8 mouse cellular contexts compared by ENCODE assay signal in the genomic region with DNA sequence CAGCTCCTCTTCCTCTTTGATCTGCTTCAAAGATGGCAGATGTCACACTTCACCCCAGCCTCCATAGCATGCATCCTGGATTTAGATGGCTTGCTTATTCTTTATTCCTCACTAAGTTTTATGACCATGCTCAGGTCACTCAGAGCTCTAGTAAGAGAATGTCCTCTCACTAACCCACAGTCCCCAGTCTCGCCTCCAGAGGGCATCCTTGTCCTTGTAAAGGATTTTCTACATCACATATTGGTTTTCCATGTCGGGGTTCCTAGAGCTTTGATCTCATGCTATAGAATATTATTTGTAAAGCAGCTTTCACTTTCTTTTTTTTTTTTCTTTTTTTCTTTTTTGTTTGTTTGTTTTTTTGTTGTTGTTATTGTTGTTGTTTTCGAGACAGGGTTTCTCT. TPM values are rescaled to one million over a fixed set of nuclear protein-coding genes. Genes with fewer than 3 reads are reported as not detected.
DNase-seq lines count a peak whose midpoint lies in the region; ATAC-seq and TF ChIP-seq lines count a peak whose summit lies in the region.

No protein-coding gene starts in this region.

- intact Hi-C loops in left cerebral cortex, postnatal 36 days (cut with DNase I) = no loop called here

- peak; percentile 35 for DNase-seq in hindbrain, embryonic 10.5 days (ENCODE audit: low spot score)
- DNase-seq in hindbrain, embryonic 14.5 days (ENCODE audit: low spot score) = no peak
- DNase-seq in 3T3-L1 (ENCODE audit: low read depth, low spot score) (peak; percentile 82), CH12.LX (ENCODE audit: extremely low read depth) (no peak)
- DNase-seq in forelimb bud, embryonic 11.5 days (ENCODE audit: low read depth, low spot score) = peak; percentile 52
- DNase-seq in mesoderm, embryonic 11.5 days (ENCODE audit: low read depth, low spot score) = peak; percentile 33
- no peak for DNase-seq in left cerebral cortex, postnatal 36 days (ENCODE audit: low spot score in 2 of 2)
- DNase-seq in frontal cortex, postnatal 36 days (ENCODE audit: low spot score in 2 of 2) = no peak

- H3K9ac ChIP-seq in hindbrain, embryonic 14.5 days = no peak overlapping the region
- H3K9ac ChIP-seq in CH12.LX (ENCODE audit: insufficient read depth, low read depth) = no peak overlapping the region

- 80% methylated on average over 3 of the region's 3 CpGs for WGBS in hindbrain, embryonic 10.5 days
- 75% methylated on average over 3 of the region's 3 CpGs for WGBS in hindbrain, embryonic 14.5 days

- TF ChIP-seq RAD21 in CH12.LX (IDR thresholded peaks at IDR 0.05; ENCODE audit: low read depth, low read length) = peak; percentile 59

- dilution Hi-C loops in CH12.LX (cut with MboI; ENCODE audit: extremely low pct_ligation_motif_present, extremely low pct_unique_long_range_greater_than_20kb, low sequenced_read_pairs) = no loop called here

- no peak for TF ChIP-seq EP300 in CH12.LX (IDR thresholded peaks at IDR 0.05; ENCODE audit: low read length)

- peaks cover 7% of the 10 kb centered on the region for H3K4me1 ChIP-seq in hindbrain, embryonic 10.5 days (replicated peaks)
- H3K4me1 ChIP-seq in hindbrain, embryonic 14.5 days (replicated peaks; ENCODE audit: control insufficient read depth, insufficient read depth, low read length) = no peaks in the 10 kb centered on the region
- H3K4me1 ChIP-seq in CH12.LX (ENCODE audit: control insufficient read depth in 1 of 2, insufficient read depth in 2 of 2) = peaks cover 3 to 7% of the 10 kb centered on the region in 2 experiments; a peak in 2 of 4 replicates

- H3K27me3 ChIP-seq in hindbrain, embryonic 10.5 days (ENCODE audit: insufficient read depth, poor library complexity, severe bottlenecking) = no peaks in the 10 kb centered on the region
- H3K27me3 ChIP-seq in hindbrain, embryonic 14.5 days (ENCODE audit: control insufficient read depth, insufficient read depth, low read length) = no peaks in the 10 kb centered on the region
- no peaks in the 10 kb centered on the region for H3K27me3 ChIP-seq in CH12.LX (replicated peaks)

- peak; percentile 25 to 67; a peak in 3 of 4 replicates for TF ChIP-seq CTCF in CH12.LX (conservative IDR thresholded peaks at IDR 0.05 in 1 of 2, IDR thresholded peaks at IDR 0.05 in 1 of 2; ENCODE audit: low read depth in 2 of 2, low read length in 2 of 2)

- H3K4me3 ChIP-seq in hindbrain, embryonic 10.5 days = no peak overlapping the region
- H3K4me3 ChIP-seq in hindbrain, embryonic 14.5 days (replicated peaks; ENCODE audit: low read length) = no peak overlapping the region
- H3K4me3 ChIP-seq in CH12.LX (replicated peaks in 1 of 3; ENCODE audit: low read depth in 2 of 3, low read length in 2 of 3, poor library complexity in 1 of 3) = no peak overlapping the region

- no peak for TF ChIP-seq POLR2A in CH12.LX (IDR thresholded peaks at IDR 0.05; ENCODE audit: low read depth, low read length)

- no peak for ATAC-seq in hindbrain, embryonic 14.5 days (ENCODE audit: low FRiP score)

- peaks cover 83% of the 10 kb centered on the region for H3K36me3 ChIP-seq in hindbrain, embryonic 10.5 days
- H3K36me3 ChIP-seq in hindbrain, embryonic 14.5 days (replicated peaks; ENCODE audit: control insufficient read depth, insufficient read depth) = peaks cover 69% of the 10 kb centered on the region
- peaks cover 30 to 82% of the 10 kb centered on the region in 2 experiments for H3K36me3 ChIP-seq in CH12.LX (replicated peaks in 1 of 2; ENCODE audit: control insufficient read depth in 1 of 2, insufficient read depth in 1 of 2, low read length in 1 of 2)

- in situ Hi-C loops in CH12.LX (cut with MboI; ENCODE audit: low pct_ligation_motif_present, low pct_unique_long_range_greater_than_20kb, low sequenced_read_pairs) = loop anchor here (25.0 kb wide), 1 partner anchor 360 kb away; no protein-coding TSS in a partner anchor

- H3K79me2 ChIP-seq in CH12.LX (replicated peaks; ENCODE audit: control insufficient read depth, extremely low read depth, insufficient read depth, poor library complexity, severe bottlenecking) = no peaks in the 10 kb centered on the region

- H3K27ac ChIP-seq in hindbrain, embryonic 10.5 days = no peak overlapping the region
- no peak overlapping the region for H3K27ac ChIP-seq in hindbrain, embryonic 14.5 days
- H3K27ac ChIP-seq in CH12.LX (ENCODE audit: insufficient read depth, low read depth) = no peak overlapping the region

- no peak overlapping the region for H3K4me2 ChIP-seq in hindbrain, embryonic 14.5 days (replicated peaks)
- no peak overlapping the region for H3K4me2 ChIP-seq in CH12.LX (ENCODE audit: insufficient read depth, low read depth, poor library complexity, severe bottlenecking)

- H3K9me3 ChIP-seq in hindbrain, embryonic 10.5 days = no peaks in the 10 kb centered on the region
- no peaks in the 10 kb centered on the region for H3K9me3 ChIP-seq in hindbrain, embryonic 14.5 days (ENCODE audit: control insufficient read depth, low read length)
- H3K9me3 ChIP-seq in CH12.LX (replicated peaks; ENCODE audit: low read length) = no peaks in the 10 kb centered on the region

TF ChIP-seq in CH12.LX, 34 proteins besides CTCF, POLR2A, EP300 and RAD21:
- TF ChIP-seq MEF2A (IDR thresholded peaks at IDR 0.05; ENCODE audit: borderline replicate concordance, low read depth, low read length) (no peak), SMC3 (IDR thresholded peaks at IDR 0.05; ENCODE audit: low read depth, low read length) (peak; percentile 32), ELF1 (IDR thresholded peaks at IDR 0.05; ENCODE audit: low read depth, low read length) (no peak)

RNA-seq across cellular contexts. Expression of a gene that starts 19.4 kb away (rescaled TPM):
- polyA plus RNA-seq in hindbrain, embryonic 10.5 days (2016; fragmentation: Nextera tagmentation; extraction: Ambion mirVana) = 2.9 and 4.1 TPM in 2 replicates
- polyA plus RNA-seq in hindbrain, embryonic 14.5 days (2014; fragmentation: Nextera tagmentation; extraction: Ambion mirVana) = 4.9 and 6.3 TPM in 2 replicates
- total RNA-seq in CH12.LX (2012; rRNA removed) (25.7 and 25.9 TPM in 2 replicates), CH12.LX (2014; rRNA removed) (25.5 and 27.0 TPM in 2 replicates)
- polyA plus RNA-seq in CH12.LX (2012; ENCODE audit: insufficient read length, low read depth) = 28.5 and 28.8 TPM in 2 replicates
- total RNA-seq in left cerebral cortex, postnatal 36 days (2021) = 1 to 10 TPM; 4.7 TPM

RNA-seq across cellular contexts. Expression of a gene that starts 53.8 kb away (rescaled TPM):
- polyA plus RNA-seq in hindbrain, embryonic 10.5 days (2016; fragmentation: Nextera tagmentation; extraction: Ambion mirVana) = 8.1 and 10.0 TPM in 2 replicates
- polyA plus RNA-seq in hindbrain, embryonic 14.5 days (2014; fragmentation: Nextera tagmentation; extraction: Ambion mirVana) = 17.1 and 18.7 TPM in 2 replicates
- total RNA-seq in CH12.LX (2012; rRNA removed) (20.1 and 26.8 TPM in 2 replicates), CH12.LX (2014; rRNA removed) (27.9 and 33.6 TPM in 2 replicates)
- 32.4 and 37.8 TPM in 2 replicates for polyA plus RNA-seq in CH12.LX (2012; ENCODE audit: insufficient read length, low read depth)
- 10 to 100 TPM; 36.5 to 37.9 TPM for total RNA-seq in left cerebral cortex, postnatal 36 days (2021)

Comparison
In these comparisons a context has a peak if more than half of its experiments do, and no peak if none do; other contexts are left out.
1. DNase-seq: peak in hindbrain, embryonic 10.5 days (single experiment), 3T3-L1 (single experiment), forelimb bud, embryonic 11.5 days (single experiment) and mesoderm, embryonic 11.5 days (single experiment); none in hindbrain, embryonic 14.5 days (single experiment), CH12.LX (single experiment), left cerebral cortex, postnatal 36 days (0 of 2) and frontal cortex, postnatal 36 days (0 of 2).